Mouse (Mus musculus) heart, adult 2 months (tissue): ENCODE results near the gene Igsf21. TPM values are rescaled to one million over a fixed set of nuclear protein-coding genes. Genes with fewer than 3 reads are reported as not detected.

Source experiments
- DNase-seq, 2 experiments: peaks; one replicate each; pipeline ENCODE4 v3.0.0; 2021
- H3K27ac ChIP-seq: fragments of 200-600 bp; 2 replicates; pipeline ENCODE4 v1.8.1; 2022
- H3K27me3 ChIP-seq: fragments of 200-500 bp; 2 replicates; pipeline ENCODE4 v1.6.1; 2012; ENCODE audit warnings: mild to moderate bottlenecking, low read length, inconsistent platforms, mixed read lengths; ENCODE audit not compliant: control insufficient read depth, insufficient read depth
- H3K36me3 ChIP-seq: fragments of 200-500 bp; 2 replicates; pipeline ENCODE4 v1.6.1; 2012; ENCODE audit warnings: low read length, inconsistent platforms; ENCODE audit not compliant: control insufficient read depth, insufficient read depth
- H3K4me1 ChIP-seq: fragments of 200-500 bp; 2 replicates; pipeline ENCODE4 v1.6.1; 2011; ENCODE audit warnings: low read length; ENCODE audit not compliant: control insufficient read depth, insufficient read depth
- H3K4me3 ChIP-seq: fragments of 200-600 bp; 2 replicates; pipeline ENCODE4 v1.8.1; 2022
- H3K79me2 ChIP-seq: fragments of 200-500 bp; replicated peaks from 2 replicates; pipeline ENCODE4 v1.6.1; 2012; ENCODE audit warnings: mild to moderate bottlenecking, inconsistent platforms, low read length, moderate library complexity, mixed read lengths; ENCODE audit not compliant: control insufficient read depth, insufficient read depth
- H3K9ac ChIP-seq: fragments of 200-500 bp; 2 replicates; pipeline ENCODE4 v1.6.1; 2012; ENCODE audit warnings: low read depth, mild to moderate bottlenecking, control low read depth, inconsistent platforms, low read length, mixed read lengths
- CTCF ChIP-seq: fragments of 200-600 bp; IDR thresholded peaks from 2 replicates; pipeline ENCODE4 v1.8.1; 2022; ENCODE audit warnings: antibody characterized with exemption, mild to moderate bottlenecking, moderate library complexity
- EP300 ChIP-seq: fragments of 200-500 bp; IDR thresholded peaks from 2 replicates; pipeline ENCODE4 v1.6.1; 2011; ENCODE audit warnings: low read depth, low read length, control low read depth; ENCODE audit not compliant: insufficient read depth
- POLR2A ChIP-seq: fragments of 200-500 bp; IDR thresholded peaks from 2 replicates; pipeline ENCODE4 v1.6.1; 2011; ENCODE audit warnings: mild to moderate bottlenecking, low read depth, low read length, control low read depth; ENCODE audit not compliant: insufficient read depth
- WGBS: fragments of 180-500 bp; shearing (Covaris S2); methylation state at CpG from one replicate; pipeline ENCODE4 v1.1.7; 2018; 5-methylcytosine and 5-hydroxymethylcytosine counted together
- intact Hi-C: fragments of 180-260 bp; cut with DNase I; formaldehyde crosslinking; loops from one replicate; pipeline ENCODE4 v1.15.1; 2025
- polyA plus RNA-seq: library from polyadenylated mRNA; depleted of rRNA; stranded (reverse); fragments of >200 nt; gene quantifications from 2 replicates; pipeline ENCODE4 v1.2.3, GENCODE M21; 2012
- total RNA-seq, 2 experiments: library from RNA; stranded (reverse); gene quantifications; 2 replicates each; pipeline ENCODE4 v1.2.3; 2021

The Igsf21 gene
- total and polyA plus RNA-seq, 3 experiments, result 0.14 to 0.76 (median 0.16) TPM

GRCm38 (mm10) chr4:140177055-140177454, 69.5 kb downstream of the Igsf21 start:
- Histone ChIP-seq H3K27ac (no peak overlapping the region), H3K4me1 (no peaks in the 10 kb centered on the region), H3K9ac (no peak overlapping the region), H3K36me3 (no peaks in the 10 kb centered on the region), H3K27me3 (no peaks in the 10 kb centered on the region), H3K79me2 (no peaks in the 10 kb centered on the region), H3K4me3 (no peak overlapping the region)
- intact Hi-C loops, result no loop called here
- 86% methylated on average over 6 of the region's 6 CpGs for WGBS
- no peak for TF ChIP-seq POLR2A
- DNase-seq, result no peak

GRCm38 (mm10) chr4:140173746-140174399, 72.7 kb downstream of the Igsf21 start:
- no peak overlapping the region for H3K4me3 ChIP-seq
- 34% methylated on average over 13 of the region's 13 CpGs for WGBS
- TF ChIP-seq EP300, result no peak
- TF ChIP-seq POLR2A, result no peak
- no peak for TF ChIP-seq CTCF

GRCm38 (mm10) chr4:140173084-140173483, 73.5 kb downstream of the Igsf21 start:
- Histone ChIP-seq H3K27ac (no peak overlapping the region), H3K36me3 (no peaks in the 10 kb centered on the region), H3K4me3 (no peak overlapping the region), H3K9ac (no peak overlapping the region), H3K27me3 (no peaks in the 10 kb centered on the region), H3K4me1 (no peaks in the 10 kb centered on the region), H3K79me2 (no peaks in the 10 kb centered on the region)
- intact Hi-C loops, result no loop called here
- DNase-seq, result no peak
- TF ChIP-seq EP300 (no peak), POLR2A (no peak), CTCF (no peak)
- WGBS, result 74% methylated on average over 12 of the region's 12 CpGs

More at GRCm38 (mm10) chr4:140173746-140174399, 72.7 kb downstream of the Igsf21 start:
- Histone ChIP-seq H3K27ac (no peak overlapping the region), H3K4me1 (no peaks in the 10 kb centered on the region), H3K27me3 (no peaks in the 10 kb centered on the region), H3K36me3 (no peaks in the 10 kb centered on the region), H3K9ac (no peak overlapping the region), H3K79me2 (no peaks in the 10 kb centered on the region)
- intact Hi-C loops, result no loop called here
- no peak for DNase-seq

DNA sequence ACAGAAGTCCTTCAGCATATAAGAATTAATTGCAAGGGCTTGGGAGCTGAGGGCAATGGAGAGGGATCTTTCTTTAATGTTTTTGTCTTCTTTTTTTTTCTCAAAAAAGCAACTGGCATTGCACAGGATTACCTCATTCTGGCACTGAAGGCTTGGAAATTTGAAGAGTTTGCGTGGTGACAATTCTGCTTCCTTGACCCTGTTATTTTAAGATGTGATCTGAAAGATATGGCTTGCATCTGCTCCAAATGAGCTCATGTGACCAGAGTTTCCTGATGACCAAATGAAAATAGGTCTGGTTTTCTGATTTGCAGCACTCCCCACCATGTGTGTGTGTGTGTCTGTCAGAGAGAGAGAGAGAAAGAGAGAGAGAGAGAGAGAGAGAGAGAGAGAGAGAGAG, 74.7 kb downstream of the Igsf21 start:
- no peak for DNase-seq
- H3K27me3 ChIP-seq, result no peaks in the 10 kb centered on the region
- H3K4me3 ChIP-seq, result no peak overlapping the region
- no peaks in the 10 kb centered on the region for H3K36me3 ChIP-seq
- no peak overlapping the region for H3K27ac ChIP-seq
- H3K4me1 ChIP-seq, result no peaks in the 10 kb centered on the region
- intact Hi-C loops, result no loop called here
- 15% methylated on average over 1 of the region's 1 CpGs for WGBS
- no peak overlapping the region for H3K9ac ChIP-seq
- TF ChIP-seq EP300 (no peak), CTCF (no peak), POLR2A (no peak)
- H3K79me2 ChIP-seq, result no peaks in the 10 kb centered on the region

DNA sequence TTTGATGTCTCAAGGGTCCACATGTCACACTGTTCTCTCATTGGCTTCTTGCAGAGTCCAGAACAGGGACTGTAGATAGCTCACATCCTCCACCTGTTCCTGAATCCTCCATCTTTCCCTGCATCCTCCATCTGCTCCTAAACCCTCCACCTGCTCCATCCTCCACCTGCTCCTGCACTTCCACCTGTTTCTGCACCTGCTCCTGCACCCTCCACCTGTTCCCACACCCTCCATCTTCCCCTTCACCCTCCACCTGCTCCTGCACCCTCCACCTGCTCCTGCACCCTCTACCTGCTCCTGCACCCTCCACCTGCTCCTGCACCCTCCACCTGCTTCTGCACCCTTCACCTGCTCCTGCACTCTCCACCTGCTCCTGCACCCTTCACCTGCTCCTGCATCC, 75.4 kb downstream of the Igsf21 start:
- Histone ChIP-seq H3K4me1 (no peaks in the 10 kb centered on the region), H3K9ac (no peak overlapping the region), H3K27ac (no peak overlapping the region), H3K4me3 (no peak overlapping the region), H3K27me3 (no peaks in the 10 kb centered on the region), H3K36me3 (no peaks in the 10 kb centered on the region), H3K79me2 (no peaks in the 10 kb centered on the region)
- no peak for DNase-seq
- TF ChIP-seq POLR2A, result no peak
- TF ChIP-seq EP300, result no peak
- no peak for TF ChIP-seq CTCF
- intact Hi-C loops, result no loop called here

DNA sequence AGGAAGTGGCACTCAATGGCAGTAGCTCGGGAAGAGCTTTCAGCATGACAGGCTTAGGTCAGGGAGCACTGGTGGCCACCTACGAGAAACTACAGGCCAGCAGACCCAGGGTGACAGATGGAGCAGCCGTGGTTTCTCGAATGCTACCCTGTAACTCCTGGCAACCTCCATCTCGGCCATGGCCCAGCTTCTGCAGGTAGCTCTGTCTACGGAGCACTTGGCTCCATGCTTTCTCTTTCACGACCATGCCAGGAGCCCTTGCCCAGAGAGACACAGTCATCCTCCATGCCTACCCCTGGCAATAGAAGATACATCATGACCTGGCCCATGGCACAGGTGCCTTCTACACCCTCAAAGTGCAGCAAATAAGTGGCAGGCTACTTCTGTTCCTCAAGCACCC, 80.7 kb downstream of the Igsf21 start:
- no peaks in the 10 kb centered on the region for H3K4me1 ChIP-seq
- DNase-seq, result no peak
- no peaks in the 10 kb centered on the region for H3K27me3 ChIP-seq
- H3K4me3 ChIP-seq, result no peak overlapping the region
- no peak overlapping the region for H3K27ac ChIP-seq
- no peak for TF ChIP-seq CTCF
- TF ChIP-seq POLR2A, result no peak
- TF ChIP-seq EP300, result no peak
- intact Hi-C loops, result no loop called here
- 67% methylated on average over 7 of the region's 7 CpGs for WGBS
- H3K79me2 ChIP-seq, result no peaks in the 10 kb centered on the region
- H3K9ac ChIP-seq, result no peak overlapping the region
- H3K36me3 ChIP-seq, result no peaks in the 10 kb centered on the region
